18 mouse cellular contexts compared by ENCODE assay signal in genomic region chr2:169871436-169872060, GRCm38 (mm10).
"Had no signal": no experiment of that assay in that cellular context is flagged by ENCODE, and none has a peak within 500 bp of the region (broad histone marks: within the 10 kb centered on the region; RNA-seq: fewer than 3 reads in every experiment).

No protein-coding gene starts in this region.

- H3K9ac ChIP-seq: lung, embryonic 14.5 days; midbrain, embryonic 12.5 days; neural tube, embryonic 15.5 days had no signal

- H3K36me3 ChIP-seq: midbrain, embryonic 10.5 days; midbrain, embryonic 12.5 days; neural tube, embryonic 13.5 days; neural tube, embryonic 15.5 days had no signal

- H3K4me3 ChIP-seq: midbrain, embryonic 10.5 days; midbrain, embryonic 12.5 days; myocyte; neural tube, embryonic 13.5 days; neural tube, embryonic 15.5 days had no signal

- H3K4me2 ChIP-seq: lung, embryonic 14.5 days; midbrain, embryonic 12.5 days; neural tube, embryonic 13.5 days; neural tube, embryonic 15.5 days had no signal

- H3K9me3 ChIP-seq: midbrain, embryonic 10.5 days; midbrain, embryonic 12.5 days; neural tube, embryonic 13.5 days; neural tube, embryonic 15.5 days had no signal

- H3K27me3 ChIP-seq: midbrain, embryonic 12.5 days; neural tube, embryonic 13.5 days; neural tube, embryonic 15.5 days had no signal

- DNase-seq: lung, embryonic 14.5 days; lung, postnatal 10 days; lung, postnatal 4 days; midbrain, embryonic 14.5 days; retina, postnatal 1 day; right cerebral cortex, adult 18-20 months; right cerebral cortex, postnatal 25 days; right cerebral cortex, postnatal 4 days; spleen, adult 18-20 months; thymus, adult 18-20 months; thymus, postnatal 14 days; thymus, postnatal 36 days had no signal

- H3K27ac ChIP-seq: midbrain, embryonic 10.5 days; midbrain, embryonic 12.5 days; neural tube, embryonic 15.5 days had no signal

- ATAC-seq: midbrain, embryonic 16.5 days had no signal

- H3K4me1 ChIP-seq: midbrain, embryonic 10.5 days; midbrain, embryonic 12.5 days had no signal
